Mouse (Mus musculus) T-cell, adult 2 months (primary cell): ENCODE data around the gene Ly6g6f.
"Not testable (repeated sequence)": the region's sequence is repeated elsewhere in the genome, so short reads cannot be mapped to it uniquely, and the experiment has no call there.

Experiments
- DNase-seq: peaks from one replicate; pipeline ENCODE4 v3.0.0; 2022; ENCODE audit warnings: low spot score

Ly6g6f gene

GRCm38 (mm10) chr17:35085208-35085865 is at the start of gene Ly6g6f:
Ly6g6f (minus strand) TSS chr17:35085610.
- DNase-seq: no peak

- peak; percentile 95 for DNase-seq
Observed at GRCm38 (mm10) chr17:35134801-35135590, 49.6 kb upstream of the Ly6g6f start, which contains the start of gene Bag6. Bag6 (plus strand) TSS chr17:35135178.

- DNase-seq: no peak
Observed at GRCm38 (mm10) chr17:35133517-35133916, 48.1 kb upstream of the Ly6g6f start.

- no peak for DNase-seq
Observed at GRCm38 (mm10) chr17:35132174-35132560, 46.8 kb upstream of the Ly6g6f start.

GRCm38 (mm10) chr17:35131500-35132173 is 46.2 kb upstream of the Ly6g6f start, which contains the start of gene Apom:
Apom (minus strand) TSS chr17:35132050.
- DNase-seq: no peak

GRCm38 (mm10) chr17:35131038-35131437 is 45.6 kb upstream of the Ly6g6f start:
- no peak for DNase-seq

GRCm38 (mm10) chr17:35128996-35129395 is 43.6 kb upstream of the Ly6g6f start:
- DNase-seq: no peak

- DNase-seq: no peak
Observed at GRCm38 (mm10) chr17:35127017-35127416, 41.6 kb upstream of the Ly6g6f start.

- peak; percentile 78 for DNase-seq
Observed at GRCm38 (mm10) chr17:35126206-35126611, 40.8 kb upstream of the Ly6g6f start, which contains the start of gene D17H6S53E. D17H6S53E (plus strand) TSS chr17:35126373.

GRCm38 (mm10) chr17:35125578-35125977 is 40.2 kb upstream of the Ly6g6f start:
- no peak for DNase-seq

GRCm38 (mm10) chr17:35125081-35125480 is 39.7 kb upstream of the Ly6g6f start:
- no peak for DNase-seq

GRCm38 (mm10) chr17:35124261-35124896 is 39.0 kb upstream of the Ly6g6f start:
- DNase-seq: not testable (repeated sequence)

- DNase-seq: not testable (repeated sequence)
Observed at GRCm38 (mm10) chr17:35123287-35123686, 37.9 kb upstream of the Ly6g6f start.

- peak; percentile 65 for DNase-seq
Observed at GRCm38 (mm10) chr17:35121871-35122303, 36.5 kb upstream of the Ly6g6f start, which contains the start of gene Csnk2b. Csnk2b (minus strand) TSS chr17:35122053.

GRCm38 (mm10) chr17:35121143-35121799 is 35.9 kb upstream of the Ly6g6f start, which contains the start of gene Gpank1:
Gpank1 (plus strand) TSS chr17:35121455.
- peak; percentile 99 for DNase-seq

- DNase-seq: no peak
Observed at GRCm38 (mm10) chr17:35120745-35121142, 35.3 kb upstream of the Ly6g6f start.

GRCm38 (mm10) chr17:35115046-35116019 is 29.9 kb upstream of the Ly6g6f start, which contains the start of gene Ly6g5b:
Ly6g5b (minus strand) TSS chr17:35115428.
- DNase-seq: peak; percentile 66

- no peak for DNase-seq
Observed at GRCm38 (mm10) chr17:35111774-35112173, 26.4 kb upstream of the Ly6g6f start.

- DNase-seq: no peak
Observed at GRCm38 (mm10) chr17:35108097-35108496, 22.7 kb upstream of the Ly6g6f start, which contains the start of gene Ly6g5c. Ly6g5c (plus strand) TSS chr17:35108279.

GRCm38 (mm10) chr17:35106522-35106921 is 21.1 kb upstream of the Ly6g6f start:
- no peak for DNase-seq
